Comparison of ENCODE assay signal across 22 mouse cellular contexts in the genomic region with DNA sequence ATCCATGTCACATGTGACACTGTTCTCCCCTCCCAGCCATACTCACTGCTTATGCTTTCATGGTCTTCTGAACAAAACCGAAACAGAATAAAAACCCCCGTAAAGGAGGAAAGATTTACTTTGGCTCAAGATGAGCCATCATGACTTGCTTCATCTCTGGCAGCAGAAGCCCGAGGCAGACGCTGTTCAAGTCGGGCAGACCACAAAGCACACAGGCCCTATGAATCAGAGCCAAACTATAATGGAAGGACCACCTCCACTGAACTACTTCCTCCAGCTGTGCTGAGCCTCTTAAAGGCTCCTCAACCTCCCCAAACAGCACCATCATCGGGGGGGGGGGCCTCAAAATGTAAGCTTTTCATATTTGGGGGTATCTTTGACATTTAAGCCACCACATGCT. TPM values are rescaled to one million over a fixed set of nuclear protein-coding genes. Genes with fewer than 3 reads are reported as not detected.
DNase-seq lines count a peak whose midpoint lies in the region; ATAC-seq and TF ChIP-seq lines count a peak whose summit lies in the region.
"Had no signal": no experiment of that assay in that cellular context is flagged by ENCODE, and none has a peak within 500 bp of the region (broad histone marks: within the 10 kb centered on the region; RNA-seq: fewer than 3 reads in every experiment).

No protein-coding gene starts in this region.

- no peaks in the 10 kb centered on the region for H3K27me3 ChIP-seq in embryonic facial prominence, embryonic 14.5 days (replicated peaks; ENCODE audit: control insufficient read depth, insufficient read depth, low read length)
- H3K27me3 ChIP-seq in embryonic facial prominence, embryonic 10.5 days (replicated peaks; ENCODE audit: low read depth, poor library complexity, severe bottlenecking): no peaks in the 10 kb centered on the region
- no peaks in the 10 kb centered on the region for H3K27me3 ChIP-seq in Patski
- H3K27me3 ChIP-seq: embryonic facial prominence, embryonic 15.5 days; forebrain, embryonic 15.5 days; hindbrain, embryonic 13.5 days; intestine, embryonic 15.5 days had no signal

- peak; percentile 65 for DNase-seq in embryonic facial prominence, embryonic 14.5 days (ENCODE audit: low spot score)
- DNase-seq in embryonic facial prominence, embryonic 10.5 days (ENCODE audit: low spot score): no peak
- peak; percentile 34 for DNase-seq in 416B (ENCODE audit: low read depth)
- DNase-seq in Patski (ENCODE audit: low read depth, low spot score): no peak
- no peak for DNase-seq in cerebellum, postnatal 25 days
- no peak for DNase-seq in left cerebral cortex, postnatal 4 days
- no peak for DNase-seq in natural killer cell, adult 2 months (ENCODE audit: low spot score in 2 of 2)
- DNase-seq: adrenal gland, postnatal 10 days; cerebellum, adult 11 months; cerebellum, adult 8-10 months; cerebellum, postnatal 14 days; gastrocnemius, postnatal 36 days; heart, adult 11 months; heart, postnatal 10 days; heart, postnatal 4 days; kidney, adult 18-20 months had no signal

- no peaks in the 10 kb centered on the region for H3K4me1 ChIP-seq in embryonic facial prominence, embryonic 14.5 days (ENCODE audit: control insufficient read depth, insufficient read depth, low read length)
- no peaks in the 10 kb centered on the region for H3K4me1 ChIP-seq in embryonic facial prominence, embryonic 10.5 days
- H3K4me1 ChIP-seq: embryonic facial prominence, embryonic 15.5 days; forebrain, embryonic 15.5 days; intestine, embryonic 15.5 days had no signal

- no peak overlapping the region for H3K9ac ChIP-seq in embryonic facial prominence, embryonic 14.5 days (ENCODE audit: low read depth, low read length)
- H3K9ac ChIP-seq: embryonic facial prominence, embryonic 15.5 days; forebrain, embryonic 15.5 days; hindbrain, embryonic 13.5 days; intestine, embryonic 15.5 days had no signal

- H3K27ac ChIP-seq in embryonic facial prominence, embryonic 14.5 days (replicated peaks; ENCODE audit: low read depth, low read length): no peak overlapping the region
- H3K27ac ChIP-seq in embryonic facial prominence, embryonic 10.5 days (replicated peaks): no peak overlapping the region
- H3K27ac ChIP-seq: embryonic facial prominence, embryonic 15.5 days; forebrain, embryonic 15.5 days; heart, embryonic 10.5 days; hindbrain, embryonic 13.5 days; intestine, embryonic 15.5 days had no signal

- POLR2A ChIA-PET in Patski (lab: Charles Lee): interaction anchor here (0.6 kb wide), 2 partner anchors 49 to 385 kb away, joined by 3 to 4 read pairs; no protein-coding TSS in a partner anchor

- no peak overlapping the region for H3K4me2 ChIP-seq in embryonic facial prominence, embryonic 14.5 days (ENCODE audit: low read depth, low read length)
- H3K4me2 ChIP-seq: embryonic facial prominence, embryonic 15.5 days; forebrain, embryonic 15.5 days; hindbrain, embryonic 13.5 days; intestine, embryonic 15.5 days had no signal

- H3K4me3 ChIP-seq in embryonic facial prominence, embryonic 14.5 days (ENCODE audit: low read depth, low read length): no peak overlapping the region
- no peak overlapping the region for H3K4me3 ChIP-seq in embryonic facial prominence, embryonic 10.5 days
- H3K4me3 ChIP-seq: embryonic facial prominence, embryonic 15.5 days; forebrain, embryonic 15.5 days; heart, embryonic 10.5 days; hindbrain, embryonic 13.5 days; intestine, embryonic 15.5 days had no signal

- no peak for TF ChIP-seq CTCF in Patski (IDR thresholded peaks at IDR 0.05)

- intact Hi-C loops in left cerebral cortex, postnatal 4 days (cut with DNase I): no loop called here

- no peaks in the 10 kb centered on the region for H3K36me3 ChIP-seq in embryonic facial prominence, embryonic 14.5 days (ENCODE audit: control insufficient read depth, insufficient read depth, low read length)
- H3K36me3 ChIP-seq in embryonic facial prominence, embryonic 10.5 days (replicated peaks): no peaks in the 10 kb centered on the region
- H3K36me3 ChIP-seq: embryonic facial prominence, embryonic 15.5 days; forebrain, embryonic 15.5 days; heart, embryonic 10.5 days; hindbrain, embryonic 13.5 days; intestine, embryonic 15.5 days had no signal

- in situ Hi-C loops in Patski (cut with MboI; ENCODE audit: low pct_unique_long_range_greater_than_20kb): no loop called here

- CTCF ChIA-PET in Patski (lab: Charles Lee): interaction anchor here (1.0 kb wide), 1 partner anchor 33 kb away, joined by 4 read pairs; no protein-coding TSS in a partner anchor

- WGBS in embryonic facial prominence, embryonic 14.5 days: 52% methylated on average over 6 of the region's 6 CpGs
- 84% methylated on average over 6 of the region's 6 CpGs for WGBS in embryonic facial prominence, embryonic 10.5 days

- H3K9me3 ChIP-seq in embryonic facial prominence, embryonic 14.5 days (ENCODE audit: control insufficient read depth, low read length): no peaks in the 10 kb centered on the region
- no peaks in the 10 kb centered on the region for H3K9me3 ChIP-seq in embryonic facial prominence, embryonic 10.5 days
- H3K9me3 ChIP-seq: embryonic facial prominence, embryonic 15.5 days; forebrain, embryonic 15.5 days; heart, embryonic 10.5 days; hindbrain, embryonic 13.5 days; intestine, embryonic 15.5 days had no signal

- 0 out of 2 replicates have a peak, but pooled peaks have one; percentile 63 for ATAC-seq in embryonic facial prominence, embryonic 14.5 days (ENCODE audit: low read depth)
- ATAC-seq in Patski: peak; percentile 42
- ATAC-seq: CD4-positive, CD25-positive, alpha-beta regulatory T cell, adult 4 months; forebrain, embryonic 15.5 days; intestine, embryonic 15.5 days had no signal

RNA-seq across cellular contexts. Expression of gene Dut, which starts 29.7 kb away (rescaled TPM):
- 119 and 124 TPM in 2 replicates for polyA plus RNA-seq in embryonic facial prominence, embryonic 14.5 days (2014; fragmentation: Nextera tagmentation; extraction: Ambion mirVana)
- polyA plus RNA-seq in embryonic facial prominence, embryonic 10.5 days (2016; fragmentation: Nextera tagmentation; extraction: Ambion mirVana): 265 and 285 TPM in 2 replicates
- 114 TPM for polyA plus RNA-seq in Patski (2021)
- 10 to 100 TPM; 39.7 to 45.9 TPM for total RNA-seq in left cerebral cortex, postnatal 4 days (2021)

Comparison
In these comparisons a context has a peak if more than half of its experiments do, and no peak if none do; other contexts are left out.
1. DNase-seq: peak in embryonic facial prominence, embryonic 14.5 days (single experiment) and 416B (single experiment); none in embryonic facial prominence, embryonic 10.5 days (single experiment), Patski (single experiment), cerebellum, postnatal 25 days (0 of 2), left cerebral cortex, postnatal 4 days (single experiment) and natural killer cell, adult 2 months (0 of 2).